Mouse (Mus musculus): ENCODE results near the gene AL732309.1. TPM values are rescaled to one million over a fixed set of nuclear protein-coding genes. Genes with fewer than 3 reads are reported as not detected.

The AL732309.1 gene
- polyA plus RNA-seq, 1 experiment from 2014 or later: 3.8 TPM

DNA sequence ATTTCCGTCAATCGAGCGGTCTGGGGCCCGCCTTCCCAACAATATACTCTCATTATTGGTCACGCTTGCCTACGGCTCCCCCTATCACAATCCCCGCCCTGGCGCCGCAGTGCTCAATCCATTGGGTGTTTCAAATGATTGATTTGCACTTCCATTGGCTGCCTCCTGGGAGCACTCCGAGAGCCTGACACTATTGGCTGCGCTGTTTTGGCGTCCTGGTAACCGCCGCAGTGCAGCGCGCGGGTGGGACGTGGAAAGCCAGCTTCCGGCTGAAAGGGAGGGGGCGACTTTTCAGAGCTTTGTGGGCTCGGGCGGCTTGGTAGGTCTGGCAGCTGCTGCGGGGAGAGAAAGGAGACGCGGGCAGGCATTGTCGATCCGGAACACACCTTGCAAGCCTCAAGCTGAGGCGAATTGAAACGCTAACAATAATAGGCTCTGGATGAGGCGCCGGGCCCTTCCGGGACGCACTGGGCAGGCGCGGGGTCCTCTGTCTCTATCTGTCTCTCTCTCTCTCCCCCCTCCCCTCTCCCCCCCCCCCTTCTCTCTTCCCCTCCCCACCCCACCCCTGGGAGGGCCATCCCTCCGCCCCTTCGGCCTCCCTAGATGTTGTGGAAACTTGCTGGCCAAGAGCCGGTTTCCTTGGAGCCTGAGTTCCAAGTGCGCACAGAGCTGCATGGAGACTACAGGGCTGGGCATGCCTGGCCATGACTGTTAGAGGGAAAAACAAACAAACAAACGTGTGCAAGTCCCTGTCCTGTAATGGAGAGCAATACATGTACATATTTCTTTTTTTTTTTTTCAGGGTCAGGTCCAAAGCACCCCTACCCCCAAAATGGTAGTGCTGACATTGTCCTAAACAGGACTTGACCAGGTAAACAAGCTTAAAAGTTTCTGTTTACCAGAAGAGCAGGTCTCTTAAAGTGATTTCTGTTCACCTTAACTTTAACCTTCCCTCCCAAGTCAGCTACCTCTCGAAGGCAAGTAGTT lies 21.6 kb downstream of the AL732309.1 start:
- Histone ChIP-seq H3K4me1 (peaks cover 11% of the 10 kb centered on the region), H3K9me3 (no peaks in the 10 kb centered on the region), H3K4me2 (replicated peaks) (peak overlapping the region; percentile 45), H3K4me3 (peak overlapping the region; percentile 65), H3K9ac (peak overlapping the region; percentile 53), H3K36me3 (peaks cover 10% of the 10 kb centered on the region; the same call in 1 of the 2 replicates), H3K27ac (peak overlapping the region; percentile 96), H3K27me3 (no peaks in the 10 kb centered on the region; the same call in 1 of the 2 replicates)
- 2% methylated on average over 38 of the region's 41 CpGs for WGBS
- peak; percentile 98 for ATAC-seq (ENCODE audit: insufficient number of reproducible peaks, insufficient read depth, low FRiP score, low TSS enrichment)

DNA sequence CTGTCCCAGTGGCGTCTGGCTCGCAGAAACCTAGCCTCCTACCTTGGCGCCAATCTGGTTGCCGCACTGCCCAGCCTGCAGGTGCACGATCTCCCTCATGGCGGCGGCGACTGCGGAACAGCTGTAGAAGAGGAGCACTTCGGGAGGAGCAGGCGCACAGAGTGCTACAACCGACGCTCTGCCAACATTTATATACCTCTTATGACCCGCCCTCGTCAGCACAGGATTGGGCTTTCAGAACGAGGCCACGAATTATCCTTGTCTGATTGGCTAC lies 22.2 kb downstream of the AL732309.1 start, which contains the start of gene Tubb4b:
Tubb4b (minus strand) TSS at position 211 of the 274 bp plus-strand sequence.
- no peak for ATAC-seq (ENCODE audit: insufficient number of reproducible peaks, insufficient read depth, low FRiP score, low TSS enrichment)
- H3K36me3 ChIP-seq: peaks cover 10% of the 10 kb centered on the region; the same call in 1 of the 2 replicates
- peak within 1 kb of the TSS; percentile 96 for H3K27ac ChIP-seq
- H3K9ac ChIP-seq: peak within 1 kb of the TSS; percentile 73
- H3K4me2 ChIP-seq (replicated peaks): peak within 1 kb of the TSS; percentile 78
- 0% methylated on average over 17 of the region's 17 CpGs for WGBS
- no peaks in the 10 kb centered on the region for H3K9me3 ChIP-seq
- no peaks in the 10 kb centered on the region; the same call in 1 of the 2 replicates for H3K27me3 ChIP-seq
- H3K4me3 ChIP-seq: peak within 1 kb of the TSS; percentile 65
- peaks cover 11% of the 10 kb centered on the region for H3K4me1 ChIP-seq

DNA sequence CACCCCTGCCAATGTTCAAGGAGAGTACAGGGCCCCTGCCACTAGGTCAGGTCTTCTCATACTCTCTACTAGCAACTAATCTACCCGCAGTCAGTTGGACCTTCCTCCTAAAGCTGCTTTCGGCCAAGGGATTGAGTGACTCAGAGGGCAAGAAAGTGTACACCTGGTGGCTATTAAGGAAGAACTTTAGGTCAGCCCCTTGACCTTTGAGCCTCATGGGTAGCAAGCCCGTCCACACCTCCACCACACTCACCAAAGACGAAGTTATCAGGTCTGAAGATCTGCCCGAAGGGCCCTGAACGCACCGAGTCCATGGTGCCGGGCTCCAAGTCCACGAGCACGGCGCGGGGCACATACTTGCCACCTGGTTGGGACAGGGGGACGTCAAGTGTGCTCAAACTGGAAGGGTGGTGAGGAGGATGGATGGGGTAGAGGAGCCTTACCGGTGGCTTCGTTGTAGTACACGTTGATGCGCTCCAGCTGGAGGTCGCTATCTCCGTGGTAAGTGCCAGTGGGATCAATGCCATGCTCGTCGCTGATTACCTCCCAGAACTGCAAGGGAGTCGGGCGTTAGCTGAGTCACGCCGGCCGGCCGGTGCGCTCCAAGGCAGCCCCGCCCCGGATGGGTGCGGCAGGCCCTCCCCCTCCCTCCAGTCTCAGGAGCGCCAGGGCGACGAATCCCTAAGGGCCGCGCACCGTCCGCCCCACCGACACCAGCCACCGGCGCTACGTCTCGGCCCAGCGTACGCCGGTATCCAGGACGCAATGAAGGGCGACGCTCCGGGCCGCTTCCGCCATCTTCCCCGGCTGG lies 22.8 kb downstream of the AL732309.1 start:
- Histone ChIP-seq H3K4me1 (peaks cover 11% of the 10 kb centered on the region), H3K27ac (peak overlapping the region; percentile 77), H3K4me3 (peak overlapping the region; percentile 65), H3K27me3 (no peaks in the 10 kb centered on the region), H3K4me2 (replicated peaks) (peak overlapping the region; percentile 78), H3K9me3 (no peaks in the 10 kb centered on the region), H3K9ac (peak overlapping the region; percentile 73), H3K36me3 (peaks cover 10% of the 10 kb centered on the region; the same call in 1 of the 2 replicates)
- peak; percentile 8 for ATAC-seq (ENCODE audit: insufficient number of reproducible peaks, insufficient read depth, low FRiP score, low TSS enrichment)
- WGBS: under 1% methylated on average over 53 of the region's 53 CpGs

DNA sequence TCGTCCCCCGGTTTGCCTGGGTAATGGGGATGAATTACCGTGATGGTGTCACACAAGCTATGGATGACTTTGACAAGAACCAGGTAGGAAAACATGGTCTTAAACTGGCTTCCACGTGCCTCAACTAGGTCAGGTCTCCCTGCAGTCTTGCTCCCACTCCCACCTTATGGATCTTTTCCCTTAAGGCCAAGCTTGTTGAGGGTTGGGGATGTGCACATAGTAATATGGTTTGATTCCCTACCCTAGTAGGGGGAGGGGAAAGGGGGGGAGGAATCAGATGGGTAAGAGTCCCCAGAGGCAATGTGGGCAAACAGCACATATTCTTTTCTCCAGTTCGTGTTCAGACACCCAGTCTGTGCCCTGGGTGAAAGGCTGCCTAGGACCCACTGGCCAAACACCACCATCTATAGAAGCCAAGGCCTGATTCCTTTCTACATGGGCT lies 25.3 kb downstream of the AL732309.1 start:
- WGBS: 69% methylated on average over 5 of the region's 5 CpGs
- no peaks in the 10 kb centered on the region for H3K9me3 ChIP-seq
- H3K27me3 ChIP-seq: no peaks in the 10 kb centered on the region
- no peak overlapping the region for H3K9ac ChIP-seq
- H3K36me3 ChIP-seq: peaks cover 10% of the 10 kb centered on the region; the same call in 1 of the 2 replicates
- no peak overlapping the region for H3K27ac ChIP-seq
- no peak for ATAC-seq (ENCODE audit: insufficient number of reproducible peaks, insufficient read depth, low FRiP score, low TSS enrichment)
- no peak overlapping the region for H3K4me3 ChIP-seq
- no peak overlapping the region for H3K4me2 ChIP-seq (replicated peaks)
- peaks cover 11% of the 10 kb centered on the region for H3K4me1 ChIP-seq

DNA sequence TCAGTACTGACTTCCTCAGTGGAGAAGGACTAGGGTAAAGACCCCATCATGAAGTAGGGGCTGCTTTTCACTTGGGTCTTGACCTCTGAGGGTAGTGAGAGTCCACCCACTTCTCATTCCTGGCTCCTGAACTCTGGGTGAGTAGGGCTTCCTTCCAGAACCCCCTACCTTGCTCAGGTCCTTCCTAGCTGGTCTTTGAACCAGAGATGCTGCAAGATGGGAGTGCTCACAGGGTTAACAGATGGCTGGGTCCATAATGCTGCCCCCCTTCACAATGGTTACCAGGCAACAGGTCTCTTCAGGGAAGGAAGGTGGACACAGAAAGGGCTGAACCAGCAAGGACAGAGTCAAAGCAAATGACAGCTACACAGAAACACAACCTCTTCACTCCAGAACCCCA lies 28.2 kb downstream of the AL732309.1 start, which contains the start of gene Fam166a:
Fam166a (plus strand) TSS at position 301 of the 400 bp plus-strand sequence.
- Histone ChIP-seq H3K9ac (no peak within 1 kb of the TSS), H3K4me3 (no peak within 1 kb of the TSS), H3K9me3 (no peaks in the 10 kb centered on the region), H3K27me3 (no peaks in the 10 kb centered on the region), H3K4me2 (replicated peaks) (no peak within 1 kb of the TSS), H3K36me3 (peaks cover 10% of the 10 kb centered on the region; the same call in 1 of the 2 replicates), H3K4me1 (peaks cover 4% of the 10 kb centered on the region), H3K27ac (no peak within 1 kb of the TSS)
- ATAC-seq (ENCODE audit: insufficient number of reproducible peaks, insufficient read depth, low FRiP score, low TSS enrichment): no peak

DNA sequence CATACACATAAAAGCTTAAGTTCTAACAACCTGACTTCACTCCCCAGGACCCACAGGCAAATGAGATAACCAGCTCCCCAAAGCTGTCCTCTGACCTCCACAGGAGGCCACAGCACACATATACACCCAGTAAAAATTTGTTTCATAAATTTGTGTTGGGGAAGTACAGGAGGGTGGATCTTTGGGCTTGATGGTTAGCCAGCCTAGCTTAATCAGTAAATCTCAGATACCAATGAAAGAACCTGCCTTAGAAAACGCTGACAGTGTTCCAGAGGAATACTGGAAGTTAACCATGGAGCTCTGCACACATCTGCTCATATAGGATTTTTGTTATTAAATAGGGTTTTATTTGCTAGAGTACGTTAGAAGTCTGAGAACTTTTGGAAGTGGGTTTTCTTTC lies 29.0 kb downstream of the AL732309.1 start:
- WGBS: 59% methylated on average over 2 of the region's 2 CpGs
- H3K4me3 ChIP-seq: no peak overlapping the region
- H3K27me3 ChIP-seq: no peaks in the 10 kb centered on the region
- no peak overlapping the region for H3K4me2 ChIP-seq (replicated peaks)
- no peak overlapping the region for H3K9ac ChIP-seq
- no peak overlapping the region for H3K27ac ChIP-seq
- no peak for ATAC-seq (ENCODE audit: insufficient number of reproducible peaks, insufficient read depth, low FRiP score, low TSS enrichment)
- peaks cover 10% of the 10 kb centered on the region; the same call in 1 of the 2 replicates for H3K36me3 ChIP-seq
- H3K4me1 ChIP-seq: no peaks in the 10 kb centered on the region
- H3K9me3 ChIP-seq: no peaks in the 10 kb centered on the region

DNA sequence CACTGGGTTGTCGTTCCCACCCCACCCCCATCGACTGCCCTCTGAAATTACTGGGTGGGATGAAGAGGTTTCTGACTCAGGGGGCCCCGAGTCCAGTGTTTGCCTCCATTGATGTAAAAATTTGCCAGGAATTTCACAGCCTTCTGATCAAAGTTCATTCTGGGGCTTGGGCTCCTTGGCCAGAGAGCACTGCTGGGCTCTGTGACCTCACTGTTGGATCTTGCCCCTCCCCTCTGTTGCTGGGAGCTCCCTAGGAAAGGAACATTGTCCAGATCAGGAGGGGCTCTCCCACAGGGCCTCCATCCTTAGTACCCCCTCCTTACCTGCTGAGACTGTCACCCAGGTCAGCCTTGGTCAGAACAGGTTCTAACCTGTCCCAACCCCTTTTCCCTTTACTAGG lies 32.2 kb downstream of the AL732309.1 start, which contains the start of gene Stpg3:
Stpg3 (minus strand) TSS at position 194 of the 400 bp plus-strand sequence.
- no peak for ATAC-seq (ENCODE audit: insufficient number of reproducible peaks, insufficient read depth, low FRiP score, low TSS enrichment)

DNA sequence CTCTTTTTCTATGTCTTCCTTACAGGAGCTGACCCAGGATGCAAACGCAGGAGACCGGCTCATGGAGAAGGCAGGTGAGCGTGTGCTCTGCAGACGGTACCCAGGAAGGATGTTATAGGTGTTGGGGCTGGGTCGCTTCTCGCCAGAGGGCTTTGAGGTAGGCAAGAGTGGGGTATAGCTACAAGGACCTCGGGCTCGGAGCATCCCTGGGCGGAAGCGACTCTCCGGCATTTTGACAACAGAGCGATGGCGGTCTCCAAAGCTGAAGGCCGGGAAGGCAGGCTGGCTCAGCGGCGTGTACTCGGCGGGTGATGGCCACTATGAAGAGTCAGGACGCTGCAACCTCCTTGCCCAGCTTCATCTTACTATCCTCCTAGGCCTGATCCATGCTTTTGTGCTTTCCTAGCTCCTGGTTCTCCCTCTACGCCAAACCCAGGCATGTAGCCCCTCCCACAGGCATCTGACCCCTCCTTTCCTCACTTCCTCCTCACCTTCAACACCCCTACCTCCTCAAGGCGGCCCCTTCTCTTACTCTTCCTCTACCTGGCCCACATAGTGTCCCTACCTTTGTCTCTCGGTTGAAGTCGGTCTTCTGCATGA lies 33.3 kb downstream of the AL732309.1 start:
- H3K27ac ChIP-seq: no peak overlapping the region
- no peaks in the 10 kb centered on the region for H3K9me3 ChIP-seq
- ATAC-seq (ENCODE audit: insufficient number of reproducible peaks, insufficient read depth, low FRiP score, low TSS enrichment): no peak
- H3K4me2 ChIP-seq (replicated peaks): no peak overlapping the region
- peaks cover 11% of the 10 kb centered on the region for H3K4me1 ChIP-seq
- WGBS: 59% methylated on average over 23 of the region's 23 CpGs
- H3K27me3 ChIP-seq: no peaks in the 10 kb centered on the region
- no peak overlapping the region for H3K9ac ChIP-seq
- H3K4me3 ChIP-seq: no peak overlapping the region
- no peaks in the 10 kb centered on the region for H3K36me3 ChIP-seq

More for the DNA sequence above, 32.2 kb downstream of the AL732309.1 start, which contains the start of gene Stpg3:
- Histone ChIP-seq H3K27ac (no peak within 1 kb of the TSS), H3K4me2 (replicated peaks) (no peak within 1 kb of the TSS), H3K9ac (no peak within 1 kb of the TSS), H3K4me3 (no peak within 1 kb of the TSS), H3K9me3 (no peaks in the 10 kb centered on the region), H3K27me3 (no peaks in the 10 kb centered on the region), H3K4me1 (peaks cover 11% of the 10 kb centered on the region), H3K36me3 (no peaks in the 10 kb centered on the region)
- WGBS: 76% methylated on average over 3 of the region's 3 CpGs

DNA sequence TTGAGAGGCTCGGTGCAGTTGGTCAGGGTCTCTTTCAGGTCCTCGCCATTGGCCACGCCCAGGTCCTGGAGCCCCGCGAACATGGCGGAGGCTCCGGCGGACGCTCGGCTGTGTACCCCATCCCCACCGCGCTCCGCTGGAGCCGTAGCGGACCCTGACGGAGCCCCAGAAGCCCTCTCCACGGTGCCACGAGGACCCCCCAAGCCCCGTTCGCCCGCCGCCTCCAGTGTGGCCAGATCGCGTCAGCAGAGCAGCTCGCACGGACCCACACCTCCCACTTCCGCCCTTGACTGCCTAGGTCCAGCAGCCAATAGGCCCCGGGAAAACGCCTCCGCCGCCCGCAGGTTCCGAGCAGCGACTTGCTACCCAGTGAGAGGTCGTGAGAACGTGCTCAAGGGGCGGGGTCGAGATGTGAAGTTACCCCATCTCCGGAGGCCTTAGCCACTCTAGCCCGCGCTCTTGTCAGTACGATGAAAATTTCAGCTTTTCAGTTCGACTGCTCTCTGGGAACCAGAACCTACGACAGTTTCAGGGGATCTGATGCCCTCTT lies 35.5 kb downstream of the AL732309.1 start, which contains the start of gene Nelfb:
Nelfb (minus strand) TSS at position 369 of the 550 bp plus-strand sequence.
- Histone ChIP-seq H3K9me3 (no peaks in the 10 kb centered on the region), H3K36me3 (peaks cover 18% of the 10 kb centered on the region), H3K4me1 (peaks cover 11% of the 10 kb centered on the region), H3K9ac (peak within 1 kb of the TSS; percentile 85), H3K4me2 (replicated peaks) (peak within 1 kb of the TSS; percentile 92), H3K27me3 (no peaks in the 10 kb centered on the region), H3K4me3 (peak within 1 kb of the TSS; percentile 86), H3K27ac (peak within 1 kb of the TSS; percentile 87)
- WGBS: under 1% methylated on average over 44 of the region's 44 CpGs
- peak; percentile 81 for ATAC-seq (ENCODE audit: insufficient number of reproducible peaks, insufficient read depth, low FRiP score, low TSS enrichment)

DNA sequence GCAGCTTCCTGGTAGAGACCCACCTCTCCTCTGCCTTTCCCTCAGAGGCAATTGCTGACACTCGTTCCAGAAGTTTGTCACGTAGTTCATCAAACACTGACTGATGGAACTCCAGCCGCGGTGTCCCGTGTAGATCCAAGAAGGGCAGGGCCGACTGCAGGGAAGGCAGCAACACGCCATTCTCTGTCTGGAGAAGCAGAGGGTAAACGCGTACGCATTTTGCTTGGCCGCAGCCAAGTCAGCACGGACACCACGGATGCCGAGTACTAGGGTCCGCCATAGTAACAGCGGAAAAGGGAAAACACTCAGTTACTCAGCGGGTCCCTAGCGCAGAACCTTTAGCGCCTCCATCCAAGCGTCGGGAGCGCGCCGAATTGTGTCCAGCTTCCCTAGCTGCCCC lies 36.0 kb downstream of the AL732309.1 start:
- Histone ChIP-seq H3K4me1 (peaks cover 11% of the 10 kb centered on the region), H3K36me3 (peaks cover 23% of the 10 kb centered on the region), H3K9ac (peak overlapping the region; percentile 85), H3K27me3 (no peaks in the 10 kb centered on the region), H3K9me3 (no peaks in the 10 kb centered on the region), H3K4me2 (replicated peaks) (peak overlapping the region; percentile 92), H3K27ac (peak overlapping the region; percentile 87), H3K4me3 (peak overlapping the region; percentile 86)
- ATAC-seq (ENCODE audit: insufficient number of reproducible peaks, insufficient read depth, low FRiP score, low TSS enrichment): peak; percentile 17; the same call in 1 of the 2 replicates
- under 1% methylated on average over 24 of the region's 24 CpGs for WGBS

DNA sequence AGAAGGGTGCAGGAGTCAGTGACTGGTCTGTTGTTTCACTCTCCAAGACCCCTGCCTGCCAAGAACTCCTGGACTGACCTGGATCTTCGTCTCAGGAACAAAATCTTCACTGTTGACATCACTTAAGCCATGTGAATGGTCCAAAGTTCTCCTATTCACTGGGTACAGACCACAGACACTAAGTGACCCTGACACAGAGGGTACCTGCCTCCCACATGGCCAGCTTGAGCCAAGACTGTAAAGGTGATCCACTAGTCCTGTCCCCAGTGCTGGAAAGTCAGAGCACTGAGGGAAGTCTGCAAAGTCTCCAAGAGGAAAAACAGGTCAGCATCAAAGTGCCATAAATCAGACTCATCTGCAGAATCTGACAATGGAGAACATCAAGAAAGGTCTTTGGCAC lies 39.1 kb downstream of the AL732309.1 start:
- no peaks in the 10 kb centered on the region for H3K9me3 ChIP-seq
- H3K27ac ChIP-seq: no peak overlapping the region
- WGBS: 74% methylated on average over 1 of the region's 1 CpGs
- H3K36me3 ChIP-seq: peaks cover 52% of the 10 kb centered on the region
- H3K27me3 ChIP-seq: no peaks in the 10 kb centered on the region
- no peak overlapping the region for H3K4me3 ChIP-seq
- H3K4me2 ChIP-seq (replicated peaks): no peak overlapping the region
- H3K9ac ChIP-seq: no peak overlapping the region
- no peak for ATAC-seq (ENCODE audit: insufficient number of reproducible peaks, insufficient read depth, low FRiP score, low TSS enrichment)
- peaks cover 11% of the 10 kb centered on the region for H3K4me1 ChIP-seq

Measured in embryonic facial prominence, embryonic 12.5 days (tissue).